Mouse (Mus musculus) limb, embryonic 10.5 days (tissue): ENCODE measurements at regions not wholly inside any gene's neighbourhood (a gene's known extent, or its start where the extent isn't known, plus 50 kb on each side); places are given as distances from the start of the nearest gene placed in this dataset.

ENCODE experiments used
- DNase-seq: peaks from one replicate; pipeline ENCODE4 v3.0.0-alpha.2; 2017; ENCODE audit warnings: low spot score
- H3K27ac ChIP-seq: fragments of 300-500 bp; sonication (generic); 2 replicates; pipeline ENCODE4 v1.5.1; 2016; ENCODE audit warnings: mild to moderate bottlenecking
- H3K27me3 ChIP-seq: fragments of 300-500 bp; sonication (generic); 2 replicates; pipeline ENCODE4 v1.6.1; 2016; ENCODE audit warnings: low read depth, mild to moderate bottlenecking; ENCODE audit not compliant: poor library complexity, severe bottlenecking
- H3K36me3 ChIP-seq: fragments of 300-500 bp; sonication (generic); 2 replicates; pipeline ENCODE4 v1.6.1; 2016; ENCODE audit warnings: mild to moderate bottlenecking, moderate library complexity
- H3K4me1 ChIP-seq: fragments of 300-500 bp; sonication (generic); 2 replicates; pipeline ENCODE4 v1.6.1; 2016
- H3K4me3 ChIP-seq: fragments of 300-500 bp; sonication (generic); 2 replicates; pipeline ENCODE4 v1.5.1; 2016; ENCODE audit warnings: mild to moderate bottlenecking, moderate library complexity
- H3K9me3 ChIP-seq: fragments of 300-500 bp; sonication (generic); replicated peaks from 2 replicates; pipeline ENCODE4 v1.6.1; 2016; ENCODE audit warnings: mild to moderate bottlenecking
- WGBS: fragments of 180-500 bp; shearing (Covaris S2); methylation state at CpG from one replicate; pipeline ENCODE4 v1.1.7; 2016; 5-methylcytosine and 5-hydroxymethylcytosine counted together

DNA sequence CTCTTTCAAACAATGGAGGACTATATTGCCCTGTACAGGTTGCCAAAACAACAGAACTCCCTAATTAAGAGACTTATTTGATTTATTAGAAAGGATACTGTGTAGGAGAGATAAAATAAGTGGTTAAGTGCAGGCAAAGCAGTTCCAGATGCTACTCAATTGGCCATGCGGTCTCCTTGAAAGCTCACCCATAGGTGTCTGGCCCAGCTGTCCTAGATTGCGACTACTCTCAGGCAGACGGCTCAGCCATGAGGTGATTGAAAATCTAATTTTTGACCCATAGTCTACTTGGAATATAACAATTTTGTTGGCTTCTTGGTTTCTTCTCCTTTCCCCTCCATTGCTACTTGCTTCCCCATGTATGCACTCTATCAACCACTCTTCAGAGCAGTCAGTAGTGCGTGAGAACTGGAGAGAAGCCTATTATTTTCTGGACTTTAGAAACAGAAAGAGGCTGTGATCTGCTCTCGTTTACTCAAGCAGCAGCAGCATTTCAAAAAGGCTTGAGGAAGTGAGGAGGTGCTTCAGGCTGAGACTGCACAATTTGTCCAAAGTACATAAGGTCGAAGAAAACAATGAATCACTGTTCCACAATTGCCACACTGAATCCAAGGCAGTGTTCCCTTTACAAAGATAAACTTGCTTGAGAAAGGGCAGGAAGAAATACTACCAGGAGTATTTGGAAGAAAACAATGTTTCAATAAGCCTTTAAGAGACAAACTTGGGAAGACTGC, 339.4 kb downstream of the Epha7 start:
- no peak overlapping the region for H3K4me3 ChIP-seq
- no peak overlapping the region for H3K27ac ChIP-seq
- H3K27me3 ChIP-seq, result no peaks in the 10 kb centered on the region
- WGBS, result 62% methylated on average over 6 of the region's 6 CpGs
- peak; percentile 30 for DNase-seq
- H3K9me3 ChIP-seq, result no peaks in the 10 kb centered on the region
- no peaks in the 10 kb centered on the region for H3K36me3 ChIP-seq
- H3K4me1 ChIP-seq, result peaks cover 7% of the 10 kb centered on the region; the same call in 1 of the 2 replicates

DNA sequence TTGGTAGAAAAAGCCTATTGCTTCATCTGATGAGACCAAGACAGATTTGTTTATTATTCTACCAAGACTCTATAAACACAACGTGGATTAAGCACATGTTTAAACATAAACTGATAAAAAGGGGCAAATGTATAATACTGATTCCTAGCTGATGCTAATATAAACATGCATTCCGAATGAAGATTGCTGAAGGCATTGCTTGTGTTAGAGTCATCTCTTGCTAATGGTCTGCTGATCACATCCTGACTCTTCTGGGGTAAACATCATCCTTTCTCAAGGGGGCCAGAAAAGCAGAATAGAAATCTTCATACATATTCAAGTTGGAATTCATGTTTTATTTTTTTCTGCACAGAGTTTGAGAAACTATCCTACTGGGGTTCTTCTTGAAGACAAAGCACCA, 369.6 kb downstream of the Epha7 start:
- 76% methylated on average over 2 of the region's 2 CpGs for WGBS

GRCm38 (mm10) chr4:29183411-29183810, 370.5 kb downstream of the Epha7 start:
- Histone ChIP-seq H3K27me3 (no peaks in the 10 kb centered on the region), H3K36me3 (no peaks in the 10 kb centered on the region), H3K4me1 (no peaks in the 10 kb centered on the region), H3K27ac (no peak overlapping the region), H3K9me3 (no peaks in the 10 kb centered on the region), H3K4me3 (no peak overlapping the region)
- no peak for DNase-seq

More for the DNA sequence above, 369.6 kb downstream of the Epha7 start:
- Histone ChIP-seq H3K4me1 (no peaks in the 10 kb centered on the region), H3K9me3 (no peaks in the 10 kb centered on the region), H3K36me3 (no peaks in the 10 kb centered on the region), H3K27me3 (no peaks in the 10 kb centered on the region), H3K27ac (no peak overlapping the region), H3K4me3 (no peak overlapping the region)
- no peak for DNase-seq

GRCm38 (mm10) chr4:29183818-29184217, 370.9 kb downstream of the Epha7 start:
- Histone ChIP-seq H3K4me1 (no peaks in the 10 kb centered on the region), H3K27me3 (no peaks in the 10 kb centered on the region), H3K27ac (no peak overlapping the region), H3K36me3 (no peaks in the 10 kb centered on the region), H3K4me3 (no peak overlapping the region), H3K9me3 (no peaks in the 10 kb centered on the region)
- WGBS, result 94% methylated on average over 2 of the region's 2 CpGs
- DNase-seq, result no peak

- no peak for DNase-seq
- H3K9me3 ChIP-seq, result no peaks in the 10 kb centered on the region
- no peaks in the 10 kb centered on the region for H3K36me3 ChIP-seq
- no peak overlapping the region for H3K4me3 ChIP-seq
- H3K4me1 ChIP-seq, result no peaks in the 10 kb centered on the region
- no peaks in the 10 kb centered on the region for H3K27me3 ChIP-seq
- no peak overlapping the region for H3K27ac ChIP-seq
Observed at GRCm38 (mm10) chr4:29200976-29201375, 388.0 kb downstream of the Epha7 start.
